Mouse (Mus musculus) stomach, postnatal 0 days (tissue): ENCODE measurements around the gene Timm10.

Source experiments
- CTCF ChIP-seq: IDR thresholded peaks from 2 replicates; pipeline ENCODE4 v1.5.1; 2016; ENCODE audit warnings: antibody characterized with exemption, low read depth, mild to moderate bottlenecking, moderate library complexity
- EP300 ChIP-seq: optimal IDR thresholded peaks from 2 replicates; pipeline ENCODE3; 2016; ENCODE audit warnings: antibody characterized with exemption

GRCm38 (mm10) chr2:84861430-84861829 is 34.6 kb downstream of the Timm10 start:
- TF ChIP-seq CTCF, result no peak
- no peak for TF ChIP-seq EP300
